Mouse (Mus musculus) limb, embryonic 13.5 days (tissue): ENCODE data around the gene Atp2c2. TPM values are rescaled to one million over a fixed set of nuclear protein-coding genes. Genes with fewer than 3 reads are reported as not detected.
A peak's percentile ranks its signal among the peaks of the same experiment; 100 is the strongest.

Experiments used
- ATAC-seq: fragments of 200-750 bp; cut with Nextera tagmentation; 2 replicates; pipeline ENCODE4 v1.8.0; 2017; ENCODE audit warnings: low read depth, moderate number of reproducible peaks, moderate TSS enrichment; ENCODE audit not compliant: low FRiP score
- H3K27ac ChIP-seq: fragments of 300-500 bp; sonication (generic); 2 replicates; pipeline ENCODE4 v1.5.1; 2015; ENCODE audit warnings: inconsistent platforms, mild to moderate bottlenecking, moderate library complexity
- H3K27me3 ChIP-seq: fragments of 300-500 bp; sonication (generic); 2 replicates; pipeline ENCODE4 v1.6.1; 2015; ENCODE audit warnings: mild to moderate bottlenecking, inconsistent platforms
- H3K36me3 ChIP-seq: fragments of 300-500 bp; sonication (generic); 2 replicates; pipeline ENCODE4 v1.6.1; 2015; ENCODE audit warnings: inconsistent platforms, mild to moderate bottlenecking, moderate library complexity
- H3K4me1 ChIP-seq: fragments of 300-500 bp; sonication (generic); 2 replicates; pipeline ENCODE4 v1.6.1; 2015; ENCODE audit warnings: inconsistent platforms
- H3K4me2 ChIP-seq: fragments of 300-500 bp; sonication (generic); replicated peaks from 2 replicates; pipeline ENCODE4 v1.6.1; 2015; ENCODE audit warnings: inconsistent platforms, mild to moderate bottlenecking, moderate library complexity
- H3K4me3 ChIP-seq: fragments of 300-500 bp; sonication (generic); 2 replicates; pipeline ENCODE4 v1.5.1; 2015; ENCODE audit warnings: moderate library complexity, mild to moderate bottlenecking, inconsistent platforms
- H3K9ac ChIP-seq: fragments of 300-500 bp; sonication (generic); 2 replicates; pipeline ENCODE4 v1.6.1; 2015; ENCODE audit warnings: mild to moderate bottlenecking, inconsistent platforms
- H3K9me3 ChIP-seq: fragments of 300-500 bp; sonication (generic); 2 replicates; pipeline ENCODE4 v1.6.1; 2016; ENCODE audit warnings: inconsistent platforms
- WGBS: fragments of 180-500 bp; shearing (Covaris S2); methylation state at CpG from one replicate; pipeline ENCODE4 v1.1.7; 2015; 5-methylcytosine and 5-hydroxymethylcytosine counted together
- polyA plus RNA-seq: library from polyadenylated mRNA; unstranded; fragments of >200 nt; fragmentation: Nextera tagmentation; extraction: Ambion mirVana; gene quantifications from 2 replicates; pipeline ENCODE4 v1.2.1, GENCODE M21; 2015

The Atp2c2 gene
- polyA plus RNA-seq, 1 experiment from 2014 or later: 2.6 TPM

DNA sequence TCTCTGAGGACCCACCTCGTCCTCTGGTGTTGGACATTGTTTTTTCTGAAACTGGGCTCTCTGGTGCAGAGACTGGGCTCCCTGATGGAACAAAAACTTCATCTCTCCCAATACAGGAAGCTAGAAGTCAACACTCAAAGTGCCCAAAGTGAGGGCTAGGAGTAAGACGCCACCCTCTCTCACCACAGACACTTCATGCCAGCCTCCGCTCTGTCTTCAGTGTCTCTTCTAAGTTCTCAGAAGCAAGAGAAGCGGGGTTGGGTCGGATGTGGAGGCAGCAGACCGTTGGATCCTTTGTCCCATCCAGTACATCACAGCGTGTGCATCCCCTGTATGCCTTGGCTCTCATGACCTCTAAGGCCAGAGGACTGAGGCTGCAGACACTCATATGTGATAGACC is 89.8 kb downstream of the Atp2c2 start:
- Histone ChIP-seq H3K9me3 (no peaks in the 10 kb centered on the region), H3K9ac (no peak overlapping the region), H3K4me1 (peaks cover 15% of the 10 kb centered on the region), H3K4me2 (no peak overlapping the region), H3K4me3 (no peak overlapping the region), H3K36me3 (no peaks in the 10 kb centered on the region), H3K27me3 (no peaks in the 10 kb centered on the region), H3K27ac (no peak overlapping the region)
- WGBS: 90% methylated on average over 7 of the region's 7 CpGs
- no peak for ATAC-seq

DNA sequence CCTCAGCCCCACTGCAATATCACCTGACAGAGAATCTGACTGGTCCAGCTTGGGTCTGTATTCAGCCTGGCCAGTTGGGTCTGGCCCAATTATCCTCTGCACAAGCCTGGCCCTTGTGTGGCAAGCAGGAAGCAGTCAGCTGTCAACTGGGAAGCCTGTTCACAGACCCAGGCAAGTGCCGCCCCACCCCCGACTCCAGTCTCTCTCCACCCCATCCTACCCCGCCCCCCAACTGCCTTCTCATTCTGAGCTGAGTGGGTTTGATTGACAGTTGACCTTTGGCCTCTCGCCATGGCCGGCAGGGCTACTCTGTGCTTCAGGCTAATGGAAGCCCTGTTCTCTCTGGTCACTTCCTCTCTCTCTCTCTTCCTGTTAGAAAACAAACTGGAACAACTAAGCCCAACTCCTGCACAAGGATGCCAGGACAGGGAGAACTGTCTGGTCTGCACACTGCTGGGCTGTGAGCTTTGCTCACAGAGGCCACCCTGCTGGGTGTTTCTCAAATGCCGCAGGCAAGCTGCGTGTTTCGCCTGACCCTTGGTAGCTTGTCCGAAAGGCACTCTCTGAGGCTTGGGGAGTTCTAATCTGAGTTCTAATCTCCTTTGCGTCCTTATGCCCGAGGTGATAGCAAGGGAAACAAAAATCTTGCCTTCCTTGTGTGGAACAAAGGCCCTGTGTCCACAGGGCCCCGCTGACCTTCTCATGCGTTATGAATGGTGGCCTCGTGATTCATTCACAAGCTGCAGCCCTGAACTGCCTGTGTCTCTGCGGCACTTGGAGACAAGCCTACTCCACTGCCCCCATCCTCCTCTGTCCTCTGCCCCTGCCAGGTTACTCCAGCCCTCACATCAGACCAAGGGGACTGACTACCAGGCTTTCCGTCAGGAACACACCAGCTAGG is 92.2 kb downstream of the Atp2c2 start:
- ATAC-seq: no peak; the same call in 1 of the 2 replicates
- Histone ChIP-seq H3K9me3 (no peaks in the 10 kb centered on the region), H3K27ac (no peak overlapping the region), H3K36me3 (no peaks in the 10 kb centered on the region), H3K4me3 (no peak overlapping the region), H3K4me1 (peaks cover 9% of the 10 kb centered on the region), H3K9ac (0 out of 2 replicates have a peak overlapping the region, but pooled peaks have one; percentile 4), H3K4me2 (no peak overlapping the region), H3K27me3 (no peaks in the 10 kb centered on the region)
- WGBS: 35% methylated on average over 16 of the region's 16 CpGs

DNA sequence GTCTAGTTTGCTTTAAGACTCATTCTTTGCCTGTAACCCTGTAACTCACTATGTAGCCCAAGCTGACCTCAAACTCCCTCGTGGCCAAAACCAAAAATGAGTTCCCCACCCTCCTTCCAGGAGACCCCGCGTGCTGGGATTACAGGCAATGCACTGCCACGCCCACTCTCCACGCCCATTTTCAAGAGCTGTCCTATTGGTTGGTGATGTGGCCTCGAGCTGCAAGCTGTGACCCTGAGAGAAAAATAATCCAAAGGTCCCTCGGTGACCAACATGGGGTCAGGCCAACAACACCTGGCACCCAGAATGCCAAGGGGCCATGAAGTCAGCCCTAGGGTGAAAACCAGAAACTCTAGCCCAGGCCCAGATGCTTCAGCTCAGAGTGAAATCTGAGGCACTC is 94.9 kb downstream of the Atp2c2 start:
- WGBS: 50% methylated on average over 7 of the region's 7 CpGs
- H3K9ac ChIP-seq: no peak overlapping the region

DNA sequence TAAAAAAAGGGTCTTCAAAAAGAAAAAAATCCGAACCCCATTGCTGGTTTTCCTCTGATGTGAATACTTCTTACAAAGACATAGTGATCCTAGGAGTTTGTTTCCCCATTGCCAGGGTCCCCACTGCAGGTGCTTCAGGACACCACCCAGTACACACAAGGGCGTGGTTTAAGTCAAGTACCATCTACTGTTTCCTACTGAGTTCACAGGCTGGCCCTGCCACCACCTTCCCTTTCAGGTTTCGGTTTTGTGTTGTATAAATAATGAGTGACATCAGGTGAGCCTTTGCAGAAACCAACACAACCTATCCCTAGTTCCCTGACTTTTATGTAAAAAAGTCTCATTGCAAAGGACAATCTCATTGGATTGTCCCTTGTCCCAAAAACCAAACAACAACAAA is 95.8 kb downstream of the Atp2c2 start:
- Histone ChIP-seq H3K9ac (no peak overlapping the region), H3K36me3 (no peaks in the 10 kb centered on the region), H3K4me3 (no peak overlapping the region), H3K4me1 (peaks cover 26% of the 10 kb centered on the region), H3K4me2 (no peak overlapping the region), H3K9me3 (no peaks in the 10 kb centered on the region), H3K27me3 (no peaks in the 10 kb centered on the region), H3K27ac (no peak overlapping the region)
- 85% methylated on average over 3 of the region's 3 CpGs for WGBS
- no peak for ATAC-seq

More for the DNA sequence above, 94.9 kb downstream of the Atp2c2 start:
- peaks cover 26% of the 10 kb centered on the region for H3K4me1 ChIP-seq
- H3K27ac ChIP-seq: no peak overlapping the region
- no peaks in the 10 kb centered on the region for H3K36me3 ChIP-seq
- H3K27me3 ChIP-seq: no peaks in the 10 kb centered on the region
- no peak overlapping the region for H3K4me3 ChIP-seq
- no peak overlapping the region for H3K4me2 ChIP-seq
- ATAC-seq: no peak
- H3K9me3 ChIP-seq: no peaks in the 10 kb centered on the region

DNA sequence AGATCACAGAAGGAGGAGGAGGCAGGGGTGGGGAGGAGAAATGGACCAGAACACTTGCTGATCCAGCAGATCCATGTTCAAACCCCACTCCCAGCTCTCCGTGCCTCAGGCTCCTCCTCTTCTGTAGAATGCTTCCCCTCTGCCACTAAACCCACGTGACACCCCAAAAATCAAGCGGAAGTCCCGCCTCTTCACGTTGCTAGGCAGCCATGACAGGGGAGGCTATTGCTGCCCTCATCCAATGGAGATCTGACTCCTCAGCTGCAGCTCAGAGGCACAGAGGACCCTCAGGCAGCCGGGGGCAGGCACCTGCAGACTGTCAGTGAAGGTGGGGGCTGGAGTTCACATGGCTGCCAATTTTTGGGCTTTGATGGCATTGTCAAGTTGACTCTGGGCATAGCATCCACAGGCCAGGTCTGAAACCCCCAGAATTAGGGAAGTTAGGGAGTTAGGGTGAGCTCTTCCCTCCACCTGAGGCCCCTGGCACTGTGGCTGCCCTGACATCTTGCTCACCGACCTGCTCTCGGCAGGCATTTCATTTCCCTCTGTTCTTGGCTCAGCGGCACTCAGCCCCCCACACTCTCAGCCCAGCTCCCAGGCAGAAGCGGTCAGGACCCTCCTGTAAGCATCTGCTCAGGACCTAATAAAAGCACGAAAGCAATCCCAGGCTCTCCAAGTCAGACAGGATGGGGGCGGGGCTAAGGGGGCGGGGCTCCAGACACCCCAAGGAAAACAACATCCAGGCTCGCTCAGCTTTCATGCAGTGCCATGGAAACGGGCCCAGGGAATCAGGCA is 98.6 kb downstream of the Atp2c2 start:
- H3K27ac ChIP-seq: peak overlapping the region; percentile 84
- 0 out of 2 replicates have a peak overlapping the region, but pooled peaks have one; percentile 0 for H3K9ac ChIP-seq
- H3K4me3 ChIP-seq: peak overlapping the region; percentile 22
- peaks cover 21% of the 10 kb centered on the region for H3K4me1 ChIP-seq
- H3K4me2 ChIP-seq: peak overlapping the region; percentile 56
- H3K27me3 ChIP-seq: no peaks in the 10 kb centered on the region
- no peaks in the 10 kb centered on the region for H3K9me3 ChIP-seq
- ATAC-seq: peak; percentile 87
- H3K36me3 ChIP-seq: no peaks in the 10 kb centered on the region
- WGBS: 6% methylated on average over 15 of the region's 15 CpGs

DNA sequence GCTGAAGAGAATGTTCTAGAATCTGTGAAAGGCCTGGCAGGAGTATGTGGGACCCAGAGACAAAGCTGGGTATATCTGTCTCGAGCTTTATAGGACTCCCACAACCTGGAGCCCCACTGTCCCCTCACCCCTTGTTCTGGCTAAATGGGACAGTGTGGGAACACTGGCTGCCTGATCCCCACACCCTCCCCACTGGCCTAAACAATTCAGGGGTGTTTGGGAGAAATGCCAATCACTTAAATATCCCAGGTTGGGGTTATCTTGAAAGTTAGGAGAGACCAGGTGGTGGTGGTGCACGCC is 99.1 kb downstream of the Atp2c2 start:
- Histone ChIP-seq H3K36me3 (no peaks in the 10 kb centered on the region), H3K4me3 (0 out of 2 replicates have a peak overlapping the region, but pooled peaks have one; percentile 22), H3K27ac (peak overlapping the region; percentile 84), H3K9me3 (no peaks in the 10 kb centered on the region), H3K4me1 (peaks cover 21% of the 10 kb centered on the region), H3K4me2 (peak overlapping the region; percentile 56), H3K9ac (0 out of 2 replicates have a peak overlapping the region, but pooled peaks have one; percentile 0), H3K27me3 (no peaks in the 10 kb centered on the region)
- peak; percentile 55; the same call in 1 of the 2 replicates for ATAC-seq
- WGBS: 56% methylated on average over 2 of the region's 2 CpGs

DNA sequence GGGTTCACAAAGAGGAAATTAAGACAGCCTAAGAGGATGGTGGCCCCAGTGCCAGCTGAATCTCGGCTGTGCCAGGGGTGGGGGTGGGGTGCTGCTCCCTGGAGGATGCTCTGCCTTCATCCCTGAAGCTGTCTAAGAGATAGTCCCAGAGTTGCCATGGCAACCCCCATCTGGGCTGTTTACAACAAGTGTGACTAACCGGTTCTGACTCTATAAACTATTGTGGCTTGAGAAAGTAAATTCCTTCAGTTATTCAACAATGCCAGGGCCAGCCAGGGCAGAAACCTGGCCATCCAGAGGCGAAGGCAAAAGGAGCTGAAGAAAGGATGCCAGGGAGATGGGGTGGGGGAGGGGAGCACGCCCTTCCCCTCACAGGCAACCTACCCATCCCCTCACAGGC is 101.4 kb downstream of the Atp2c2 start:
- Histone ChIP-seq H3K4me3 (no peak overlapping the region), H3K9ac (no peak overlapping the region), H3K4me2 (no peak overlapping the region), H3K9me3 (no peaks in the 10 kb centered on the region), H3K4me1 (peaks cover 21% of the 10 kb centered on the region), H3K36me3 (no peaks in the 10 kb centered on the region), H3K27ac (no peak overlapping the region), H3K27me3 (no peaks in the 10 kb centered on the region)
- no peak for ATAC-seq
- WGBS: 20% methylated on average over 4 of the region's 4 CpGs

DNA sequence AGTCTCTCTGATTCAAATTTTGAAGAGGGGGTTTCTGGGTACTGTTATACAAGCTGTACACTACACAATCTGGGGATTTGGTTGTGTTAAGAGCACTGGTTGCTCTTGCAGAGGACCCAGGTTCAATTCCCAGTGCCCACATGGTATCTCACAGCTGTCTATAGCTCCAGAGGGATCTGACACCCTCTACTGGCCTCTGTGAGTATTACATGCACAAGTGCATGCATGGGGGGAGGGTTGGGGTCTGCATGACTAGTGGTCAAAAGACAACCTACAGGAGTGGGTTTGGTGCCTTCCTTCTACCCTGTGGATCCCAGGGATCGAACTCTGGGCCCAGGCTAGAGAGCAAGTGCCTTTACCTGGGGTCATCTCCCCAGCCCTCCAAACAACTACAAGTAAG is 102.8 kb downstream of the Atp2c2 start:
- 95% methylated on average over 1 of the region's 1 CpGs for WGBS
- H3K4me2 ChIP-seq: no peak overlapping the region
- ATAC-seq: no peak
- H3K4me3 ChIP-seq: no peak overlapping the region
- H3K4me1 ChIP-seq: peaks cover 27% of the 10 kb centered on the region
- H3K9ac ChIP-seq: no peak overlapping the region
- no peaks in the 10 kb centered on the region for H3K27me3 ChIP-seq
- no peaks in the 10 kb centered on the region for H3K36me3 ChIP-seq
- H3K9me3 ChIP-seq: no peaks in the 10 kb centered on the region
- H3K27ac ChIP-seq: no peak overlapping the region

DNA sequence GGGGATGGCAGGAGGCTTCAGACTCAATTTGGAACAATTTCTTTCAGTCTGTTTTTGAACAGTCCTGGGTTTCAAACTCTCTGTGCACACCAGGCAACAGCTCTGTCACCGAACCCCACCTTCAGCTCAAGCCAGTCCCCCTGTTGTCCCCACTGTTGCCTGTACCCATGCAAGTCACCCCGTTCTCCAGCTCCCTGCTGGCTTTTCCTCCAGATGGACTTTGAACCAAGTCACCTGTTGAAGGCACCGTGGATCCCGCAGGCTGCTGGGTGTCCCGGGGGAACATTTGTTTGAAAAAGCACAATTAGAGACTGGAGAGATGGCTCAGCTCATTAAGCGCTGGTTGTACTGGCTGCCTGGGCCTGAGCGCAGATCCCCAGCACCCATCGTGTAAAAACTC is 105.5 kb downstream of the Atp2c2 start:
- Histone ChIP-seq H3K4me3 (no peak overlapping the region), H3K9ac (no peak overlapping the region), H3K27me3 (no peaks in the 10 kb centered on the region), H3K27ac (no peak overlapping the region), H3K9me3 (no peaks in the 10 kb centered on the region), H3K4me2 (no peak overlapping the region), H3K36me3 (peaks cover 15% of the 10 kb centered on the region), H3K4me1 (peaks cover 12% of the 10 kb centered on the region)
- ATAC-seq: no peak
- WGBS: 67% methylated on average over 8 of the region's 8 CpGs

DNA sequence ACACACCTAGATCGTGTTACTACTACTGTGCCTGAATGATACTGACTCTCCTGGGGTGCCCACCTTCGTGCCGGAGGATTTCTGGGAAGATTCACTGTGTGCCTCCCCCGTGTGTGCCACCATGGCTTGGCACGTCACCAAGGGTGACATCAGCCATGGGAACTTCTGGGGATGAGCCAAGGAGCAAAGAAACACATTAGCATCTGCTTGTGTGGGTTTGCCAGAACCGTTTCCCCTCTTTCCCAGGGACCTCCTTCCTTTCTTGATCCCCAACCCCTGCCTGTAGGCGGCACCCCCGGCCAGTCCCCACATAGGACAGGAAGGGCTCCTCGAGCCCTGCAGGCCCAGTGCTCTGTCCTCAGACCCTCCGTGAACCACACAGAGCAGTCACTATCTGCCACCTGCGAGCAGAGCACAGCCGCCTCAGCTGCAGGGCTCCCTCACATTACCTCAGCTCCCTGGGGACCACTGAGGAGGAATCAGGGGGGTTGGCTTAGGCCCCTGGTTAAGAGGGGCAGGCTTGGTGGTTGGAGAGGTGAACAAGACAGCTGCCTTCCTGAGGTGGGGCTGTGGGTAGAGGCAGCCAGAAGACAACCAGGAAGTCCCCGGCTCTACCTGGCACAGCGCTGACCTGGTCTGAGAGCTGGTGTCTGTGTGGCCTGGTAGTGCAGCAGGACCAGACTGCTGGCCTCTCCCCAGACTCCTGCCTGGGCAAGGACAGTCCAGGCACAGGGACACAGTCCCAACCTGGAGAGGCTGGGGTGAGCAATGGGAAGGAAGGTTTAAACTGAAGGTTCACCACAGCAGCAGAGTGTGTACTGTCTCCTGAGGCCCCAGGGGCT is 106.8 kb downstream of the Atp2c2 start:
- H3K4me3 ChIP-seq: no peak overlapping the region
- no peak overlapping the region for H3K4me2 ChIP-seq
- H3K9me3 ChIP-seq: no peaks in the 10 kb centered on the region
- H3K27ac ChIP-seq: no peak overlapping the region
- peaks cover 15% of the 10 kb centered on the region for H3K36me3 ChIP-seq
- H3K27me3 ChIP-seq: no peaks in the 10 kb centered on the region
- no peak for ATAC-seq
- no peak overlapping the region for H3K9ac ChIP-seq
- H3K4me1 ChIP-seq: peaks cover 8% of the 10 kb centered on the region
- 74% methylated on average over 14 of the region's 14 CpGs for WGBS
